Mouse (Mus musculus) ZHBTc4 (cell line): Measurements from ENCODE around the gene Stag1.
"Not testable (repeated sequence)": the region's sequence is repeated elsewhere in the genome, so short reads cannot be mapped to it uniquely, and the experiment has no call there.

Experiments
- DNase-seq: peaks from one replicate; pipeline ENCODE4 v3.0.0-alpha.2; 2011; ENCODE audit warnings: low read depth, low spot score

The Stag1 gene

DNA sequence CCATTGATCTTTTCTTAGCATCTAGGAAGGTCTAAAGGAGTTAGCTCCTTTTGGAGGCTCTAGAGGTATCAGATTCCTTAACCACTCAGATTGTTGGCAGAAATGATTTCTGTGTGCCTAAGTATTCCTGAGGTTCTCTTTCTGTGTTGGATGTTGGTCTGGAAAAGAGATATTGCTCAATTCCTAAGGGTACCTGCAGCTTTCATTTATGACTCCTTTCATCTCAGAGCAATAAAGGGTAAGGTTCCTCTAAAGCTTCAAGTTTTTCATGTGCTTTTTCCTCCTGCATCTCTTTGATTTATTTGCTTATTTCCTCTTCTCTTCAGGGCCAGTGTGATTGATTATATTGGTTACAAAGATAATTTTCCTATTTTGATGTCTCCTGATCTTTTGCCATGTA, 84.7 kb downstream of the Stag1 start:
- no peak for DNase-seq

DNA sequence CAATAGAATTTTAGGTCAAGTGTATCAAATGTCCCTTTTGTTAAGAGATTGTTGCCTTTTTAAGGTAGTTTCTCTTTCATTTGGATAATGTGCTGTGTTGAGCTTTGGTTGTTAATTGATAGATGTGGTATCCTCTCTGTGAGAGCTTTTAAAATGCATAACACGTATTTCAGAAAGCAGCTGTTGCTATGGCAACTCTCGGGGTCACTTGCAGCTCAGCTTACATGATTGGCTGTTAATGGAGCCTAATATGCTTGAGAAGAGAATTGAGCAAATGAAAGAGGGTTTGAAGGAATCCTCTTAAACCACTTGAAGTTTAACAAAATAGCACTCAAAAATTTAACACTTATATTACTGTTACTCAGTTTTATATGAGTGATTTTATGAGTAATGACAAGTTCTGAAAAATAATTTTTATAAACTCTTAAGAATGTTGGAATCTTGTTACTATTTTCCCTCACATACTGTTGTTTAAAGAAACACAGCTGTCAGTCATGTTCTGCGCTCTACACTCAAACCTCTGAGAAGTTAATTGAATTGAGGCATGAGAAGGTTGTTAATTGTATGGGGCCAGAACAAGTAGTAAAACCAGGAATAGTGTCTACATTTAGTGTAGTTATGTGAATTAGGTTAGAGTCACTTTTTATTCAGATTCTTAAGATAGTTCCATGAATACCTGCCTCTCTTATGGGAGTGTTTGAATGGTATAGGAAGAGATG, 88.3 kb downstream of the Stag1 start:
- no peak for DNase-seq

DNA sequence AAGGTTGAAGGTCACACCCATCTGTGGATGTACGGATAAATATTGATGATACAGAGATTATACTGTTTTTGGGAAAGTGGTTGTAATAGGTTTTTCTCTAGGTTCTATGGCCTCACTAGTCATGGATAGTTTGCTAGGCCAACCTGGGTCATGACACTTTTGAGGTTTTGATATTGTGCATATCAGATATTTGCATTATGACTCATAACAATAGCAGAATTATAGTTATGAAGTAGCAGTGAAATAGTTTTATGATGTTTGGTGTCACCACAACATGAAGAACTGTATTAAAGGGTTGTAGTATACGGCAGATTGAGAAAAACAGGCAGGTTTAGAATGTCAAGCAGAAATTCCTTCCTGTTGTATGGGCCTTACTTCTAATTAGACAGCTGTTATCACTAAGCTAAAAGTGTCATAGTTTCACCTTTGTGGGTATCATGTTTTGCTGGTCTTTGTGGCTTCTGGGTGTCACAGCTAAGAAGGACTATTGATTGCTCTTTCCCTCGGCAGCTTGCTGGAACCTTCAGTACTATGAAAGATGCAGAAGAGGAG, 92.2 kb downstream of the Stag1 start:
- no peak for DNase-seq

DNA sequence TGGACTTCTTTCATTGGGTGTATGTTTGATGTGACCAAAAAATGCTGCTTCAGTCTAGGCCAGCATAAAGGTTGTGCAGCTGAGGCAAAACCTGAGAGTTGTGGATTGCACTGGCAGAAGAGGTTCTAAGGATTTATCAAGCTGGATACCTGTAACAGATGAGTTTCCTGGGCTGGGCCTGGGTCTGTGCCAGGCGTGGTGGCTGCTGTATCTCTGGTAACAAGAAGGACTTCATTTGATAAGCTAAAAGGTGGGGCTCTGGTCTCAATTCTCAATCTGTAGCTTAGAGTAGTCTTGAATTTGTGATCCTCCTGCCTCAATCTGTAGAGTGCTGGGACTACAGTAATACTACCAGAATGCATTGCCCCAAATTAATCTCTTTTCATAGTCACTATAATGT, 94.6 kb downstream of the Stag1 start:
- no peak for DNase-seq

DNA sequence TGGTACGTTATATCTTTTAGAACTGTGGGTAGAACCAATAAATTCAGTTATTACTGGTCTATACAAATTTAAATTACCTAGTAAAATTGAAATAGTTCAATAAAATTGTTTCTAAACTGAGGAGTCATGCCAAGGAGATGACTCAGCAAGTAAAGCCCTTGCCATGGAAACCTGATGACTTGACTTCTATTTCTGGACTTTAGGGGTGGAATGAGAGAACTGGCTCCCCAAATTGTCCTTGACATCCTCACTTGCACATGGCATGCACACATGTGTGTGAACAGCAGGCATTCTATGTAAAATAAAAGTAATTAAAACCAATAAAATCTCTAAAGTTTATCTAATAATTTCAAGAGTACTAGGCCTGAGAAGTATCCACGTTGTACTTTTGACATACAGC, 98.9 kb downstream of the Stag1 start:
- DNase-seq, result no peak

DNA sequence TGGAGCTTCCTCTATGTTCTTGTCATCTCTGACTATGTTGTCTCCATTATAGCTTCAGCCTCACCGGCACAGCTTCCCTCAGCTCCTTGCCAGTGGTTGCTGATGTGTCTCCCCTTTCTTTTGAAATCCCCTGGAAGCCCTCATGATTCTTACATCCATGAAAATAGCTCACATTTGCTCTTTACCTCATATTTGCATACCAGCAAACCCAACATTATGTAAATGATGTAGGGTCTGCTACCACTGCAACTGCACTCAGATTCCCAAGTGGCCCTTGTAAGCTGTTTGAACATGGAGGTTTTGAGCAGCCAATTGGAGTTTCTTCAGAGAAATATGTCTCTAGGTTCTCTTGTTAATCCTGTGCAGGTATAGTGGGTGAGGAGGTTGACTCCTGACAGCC, 110.0 kb downstream of the Stag1 start:
- DNase-seq, result no peak

DNA sequence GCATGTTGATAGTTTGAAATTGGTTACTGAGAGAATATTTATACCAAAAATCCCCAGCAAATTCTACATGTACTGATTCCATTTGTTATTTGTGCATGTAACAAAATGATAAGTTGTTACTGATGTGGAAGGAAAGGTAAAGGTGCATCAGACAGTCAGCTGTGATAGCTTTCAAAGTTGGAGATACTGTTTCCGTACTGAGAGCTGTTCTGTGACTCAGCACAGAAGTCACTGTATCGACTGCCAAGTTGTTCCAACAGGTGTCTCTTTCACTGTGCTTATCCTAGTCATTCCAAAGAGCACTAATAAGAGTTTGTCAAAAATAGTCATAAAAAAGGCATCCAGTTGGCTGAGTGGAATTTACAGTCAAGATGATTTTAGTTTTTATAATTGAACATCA, 114.1 kb downstream of the Stag1 start:
- no peak for DNase-seq

DNA sequence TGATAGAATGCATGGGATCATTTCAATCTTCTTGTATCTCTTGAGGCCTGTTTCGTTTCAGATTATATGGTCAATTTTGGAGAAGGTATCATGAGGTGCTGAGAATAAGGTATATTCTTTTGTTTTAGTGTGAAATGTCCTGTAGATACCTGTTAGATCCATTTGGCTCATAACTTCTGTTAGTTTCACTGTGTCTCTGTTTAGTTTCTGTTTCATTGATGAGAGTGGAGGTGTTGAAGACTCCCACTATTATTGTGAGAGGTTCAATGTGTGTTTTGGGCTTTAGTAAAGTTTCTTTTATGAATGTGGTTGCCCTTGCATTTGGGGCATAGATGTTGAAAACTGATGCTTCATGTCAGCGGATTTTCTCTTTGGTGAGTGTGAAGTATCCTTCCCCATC, 127.2 kb downstream of the Stag1 start:
- not testable (repeated sequence) for DNase-seq

DNA sequence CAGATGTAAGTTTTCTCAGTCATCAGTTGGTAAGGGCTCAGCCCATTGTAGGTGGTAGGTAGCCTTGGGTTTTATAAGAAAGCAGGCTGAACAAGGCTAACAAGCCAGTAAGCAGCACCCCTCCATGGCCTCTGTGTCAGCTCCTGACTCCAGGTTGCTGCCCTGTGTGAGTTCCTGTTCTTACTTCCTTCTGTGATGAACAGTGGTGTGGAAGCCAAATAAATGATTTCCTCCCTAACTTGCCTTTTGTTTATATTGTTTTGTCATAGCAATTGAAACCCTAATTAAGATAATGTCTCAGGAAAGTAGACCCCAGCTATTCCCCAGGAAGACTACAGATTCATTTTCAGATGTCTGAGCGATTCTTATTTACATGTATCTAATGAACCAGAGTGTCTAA, 134.2 kb downstream of the Stag1 start:
- DNase-seq, result no peak

DNA sequence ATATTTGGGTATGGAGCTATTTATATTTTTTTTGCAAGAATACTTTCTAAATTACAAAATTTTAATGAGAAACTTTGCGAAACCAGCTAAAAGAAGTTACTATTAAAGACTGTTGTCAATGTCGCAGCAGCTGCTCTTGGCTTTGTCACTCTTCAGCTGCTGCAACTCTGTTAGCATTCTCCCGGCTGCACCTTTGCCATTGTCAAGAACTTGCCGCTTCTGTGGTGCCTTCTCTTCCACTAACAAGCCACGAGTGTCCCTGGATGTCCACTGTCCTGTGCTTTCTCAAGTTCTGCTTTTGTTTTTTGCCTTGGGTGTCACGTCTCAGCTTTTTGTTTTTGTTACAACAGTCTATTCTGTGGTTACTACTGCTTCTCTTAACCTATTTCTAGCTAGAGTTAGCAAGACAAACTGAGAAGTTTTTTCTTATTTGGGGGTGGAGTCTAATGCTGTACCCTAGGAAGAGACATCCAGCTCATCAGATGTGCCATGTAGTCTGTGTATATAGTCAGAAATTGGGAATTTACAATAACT, 136.4 kb downstream of the Stag1 start:
- no peak for DNase-seq

DNA sequence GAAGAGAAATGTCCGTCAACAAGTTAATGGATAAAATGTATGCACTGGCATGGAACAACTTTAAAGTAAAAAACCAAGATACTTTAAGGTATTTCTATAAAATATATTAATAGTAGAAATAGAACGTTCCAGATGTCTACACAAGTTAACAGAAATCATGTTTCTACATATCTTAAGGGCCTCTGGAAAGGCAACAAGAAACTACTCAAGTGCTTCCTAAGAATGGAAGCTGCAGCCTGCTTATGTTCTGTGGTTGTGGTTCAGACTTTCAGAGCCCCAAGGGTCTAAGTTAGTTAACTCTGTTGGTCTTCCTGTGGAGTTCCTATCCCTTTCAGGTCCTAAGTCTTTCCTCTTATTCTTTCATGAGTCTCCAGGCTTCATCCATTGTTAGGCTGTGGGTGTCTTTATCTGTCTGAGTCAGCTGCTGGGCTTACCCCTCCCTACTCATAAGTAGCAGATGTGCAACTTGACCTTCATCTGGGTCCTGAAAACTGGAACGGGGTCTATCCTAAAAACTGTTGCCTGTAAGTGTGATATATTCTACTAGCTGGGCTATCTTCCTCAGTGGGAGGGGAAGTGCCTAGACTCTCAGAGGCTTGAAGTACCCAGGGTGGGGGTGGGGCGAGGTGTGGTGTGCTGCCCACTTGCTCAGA, 138.5 kb downstream of the Stag1 start:
- peak; percentile 34 for DNase-seq

DNA sequence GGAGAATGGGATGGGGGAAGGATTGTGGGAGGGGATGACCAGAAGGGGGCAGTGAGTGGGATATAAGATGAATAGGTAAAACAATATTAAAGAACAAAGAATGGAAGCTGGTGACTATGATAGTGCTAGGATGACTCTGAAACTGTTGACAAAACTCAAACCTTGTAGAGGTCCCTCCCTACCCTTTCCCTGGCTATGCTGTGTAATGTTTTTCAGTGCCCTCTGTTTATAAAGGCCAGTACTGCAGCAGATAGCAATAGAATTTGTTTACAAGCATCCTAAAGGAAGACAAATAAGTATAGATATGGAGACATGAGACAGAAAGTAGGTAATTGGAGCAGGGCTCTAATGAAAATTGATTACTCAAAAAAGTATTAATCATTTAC, 139.0 kb downstream of the Stag1 start:
- DNase-seq, result no peak

DNA sequence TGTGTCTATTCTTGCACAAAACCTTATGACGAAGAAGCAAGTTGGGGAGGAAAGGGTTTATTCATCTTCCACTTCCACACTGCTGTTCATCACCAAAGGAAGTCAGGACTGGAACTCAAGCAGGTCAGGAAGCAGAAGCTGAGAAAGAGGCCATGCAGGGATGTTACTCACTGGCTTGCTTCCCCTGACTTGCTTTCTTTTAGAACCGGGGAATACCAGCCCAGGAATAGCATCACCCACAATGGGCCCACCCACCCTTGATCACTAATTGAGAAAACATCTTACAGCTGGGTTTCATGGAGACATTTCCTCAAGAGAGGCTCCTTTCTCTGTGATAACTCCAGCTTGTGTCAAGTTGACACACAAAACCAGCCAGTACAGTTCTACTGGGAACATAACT, 179.6 kb downstream of the Stag1 start:
- not testable (repeated sequence) for DNase-seq

DNA sequence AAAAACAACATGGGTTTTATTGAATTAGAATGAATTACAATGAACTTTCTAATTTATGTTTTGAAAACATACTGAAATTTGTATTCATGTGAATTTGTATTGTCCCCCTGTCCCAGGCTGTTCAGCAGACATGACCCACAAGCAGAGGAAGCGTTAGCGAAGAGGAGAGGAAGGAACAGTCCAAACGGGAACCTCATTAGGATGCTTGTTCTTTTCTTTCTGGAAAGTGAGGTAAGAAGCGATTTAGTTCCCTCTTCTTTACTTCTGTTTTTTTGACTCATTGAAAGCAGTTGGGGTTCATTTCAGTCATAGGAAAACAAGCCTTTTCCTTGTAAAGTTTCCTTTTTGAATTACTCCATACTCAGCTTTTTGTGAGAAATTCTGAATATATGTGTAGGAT, 268.4 kb downstream of the Stag1 start:
- no peak for DNase-seq

DNA sequence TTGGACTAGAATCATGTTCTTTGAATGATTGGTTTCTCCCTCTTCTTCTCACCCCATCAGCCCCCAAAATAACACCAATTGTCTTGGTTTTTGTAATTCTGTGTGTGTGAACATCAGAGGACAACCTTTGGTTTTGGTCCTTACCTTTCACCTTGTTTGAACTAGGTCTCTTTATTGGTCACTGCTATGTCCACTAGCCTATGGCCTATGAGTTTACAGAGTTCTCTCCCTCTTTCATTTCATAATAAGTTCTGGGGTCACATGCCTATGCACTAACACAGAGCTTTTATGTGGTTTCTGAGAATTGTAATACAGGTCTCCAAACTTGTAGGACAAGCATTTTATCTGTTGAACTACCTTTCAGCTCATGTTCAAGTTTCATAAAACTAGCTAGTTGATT, 272.0 kb downstream of the Stag1 start:
- no peak for DNase-seq

DNA sequence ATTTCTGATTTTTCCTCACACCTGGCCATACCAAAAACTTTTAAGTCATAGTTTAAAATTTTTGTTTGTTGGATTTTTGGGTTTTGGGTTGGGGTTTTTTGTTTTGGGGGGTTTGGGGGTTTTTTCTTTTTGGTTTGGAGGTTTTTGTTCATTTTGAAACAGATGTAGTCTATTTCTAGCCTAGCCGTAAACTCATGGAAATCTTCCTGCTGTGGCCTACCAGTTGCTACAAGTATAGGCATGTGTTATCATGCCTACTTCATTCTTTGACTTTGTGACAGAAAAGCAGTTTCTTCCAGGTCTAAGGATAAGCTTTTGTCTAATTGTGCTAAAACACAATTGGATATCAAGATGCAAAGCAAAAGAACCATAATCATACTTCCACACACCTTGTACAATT, 298.5 kb downstream of the Stag1 start:
- DNase-seq, result no peak

DNA sequence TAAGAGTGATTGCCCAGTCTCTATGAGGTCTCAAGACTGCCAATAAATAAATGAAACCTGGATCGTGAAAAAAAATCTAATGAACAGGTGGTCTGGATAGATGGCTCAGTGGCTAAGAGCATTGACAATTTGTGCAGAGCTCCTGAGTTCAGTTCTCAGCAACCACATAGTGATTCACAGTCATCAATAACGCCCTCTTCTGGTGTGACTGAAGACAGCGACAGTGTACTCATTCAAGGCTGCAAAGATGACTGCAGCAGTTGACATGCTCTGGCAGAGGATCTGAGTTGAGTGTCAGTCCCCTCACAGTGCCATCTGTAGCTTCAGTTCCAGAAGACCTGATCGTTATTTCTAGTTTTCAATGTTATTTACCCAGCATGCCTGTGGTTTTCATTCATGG, 300.4 kb downstream of the Stag1 start:
- peak; percentile 21 for DNase-seq

DNA sequence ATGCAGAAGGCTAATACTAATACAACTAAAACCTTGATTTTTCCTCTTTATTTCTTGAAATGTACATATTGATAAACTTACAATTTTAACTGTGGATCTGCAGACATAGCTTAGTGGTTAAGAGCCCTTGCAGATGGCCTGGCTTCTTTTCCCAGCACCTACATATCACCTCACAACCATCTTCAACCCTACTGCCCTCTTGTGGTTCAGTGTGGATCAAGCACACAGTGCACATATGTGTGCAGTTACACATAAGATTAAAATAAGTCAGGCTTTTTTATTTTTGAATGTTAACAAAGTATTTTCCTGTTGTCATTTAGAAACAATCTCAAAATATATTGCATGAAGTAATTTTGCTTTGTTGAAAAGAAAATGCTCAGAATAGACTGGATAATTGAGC, 312.8 kb downstream of the Stag1 start:
- DNase-seq, result peak; percentile 75

DNA sequence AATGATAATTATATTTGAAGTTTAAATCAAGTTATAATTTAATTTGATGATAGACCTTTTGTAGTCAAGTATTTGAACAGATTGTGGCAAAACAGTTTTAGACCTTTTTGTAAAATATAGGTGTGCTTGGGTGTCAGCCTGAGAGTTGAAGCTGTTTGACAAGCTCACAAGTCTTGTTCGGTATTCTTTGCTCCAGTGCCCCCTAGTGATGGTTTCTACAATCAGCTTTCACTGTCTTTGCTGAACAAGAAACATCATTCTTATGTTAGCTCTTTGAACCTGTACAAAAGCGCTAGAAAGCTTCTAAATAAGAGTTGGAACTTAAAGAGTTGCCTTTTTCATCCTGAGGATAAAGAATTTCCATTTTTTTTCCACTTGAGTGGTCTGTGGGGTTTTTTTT, 319.5 kb downstream of the Stag1 start:
- DNase-seq, result peak; percentile 70

DNA sequence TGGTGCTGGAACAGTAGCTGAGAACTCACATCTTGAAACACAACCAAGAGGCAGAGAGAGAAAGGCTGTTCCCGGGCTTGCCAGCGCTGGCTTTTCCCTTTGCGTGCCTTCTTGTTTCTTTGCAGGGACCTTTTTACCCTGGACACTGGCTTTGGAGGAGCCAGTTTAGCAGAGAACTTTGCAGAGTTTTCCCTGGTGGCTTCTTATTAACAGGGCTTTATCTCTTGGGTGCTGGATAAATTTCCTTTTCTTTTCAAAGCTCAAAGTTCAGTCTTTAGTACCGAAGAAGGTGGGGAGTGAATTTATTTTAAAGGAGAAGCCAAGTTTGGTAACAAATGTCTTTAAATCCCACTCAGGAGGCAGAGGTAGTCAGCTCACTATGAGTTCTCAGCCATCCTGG, 329.0 kb downstream of the Stag1 start:
- DNase-seq, result no peak

DNA sequence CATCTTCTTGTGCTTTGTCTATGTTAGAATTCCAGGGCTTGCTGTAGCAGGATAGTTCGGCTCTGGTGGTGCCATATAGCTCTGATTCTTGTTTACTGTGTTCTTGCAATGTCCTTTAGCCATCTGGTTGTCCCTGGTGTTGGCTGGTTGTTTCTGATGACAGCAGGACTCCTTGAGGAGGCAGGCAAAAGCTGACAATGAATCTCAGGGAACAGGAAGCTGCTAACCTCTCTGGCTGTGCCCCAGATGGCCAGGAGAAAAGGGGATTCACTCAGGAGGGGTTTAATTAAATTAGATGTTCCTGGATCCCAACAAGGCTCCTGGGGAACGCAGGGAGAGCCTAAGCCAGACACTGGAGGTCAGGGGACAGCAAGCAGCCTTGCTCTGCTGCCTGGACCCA, 344.4 kb downstream of the Stag1 start:
- DNase-seq, result no peak

DNA sequence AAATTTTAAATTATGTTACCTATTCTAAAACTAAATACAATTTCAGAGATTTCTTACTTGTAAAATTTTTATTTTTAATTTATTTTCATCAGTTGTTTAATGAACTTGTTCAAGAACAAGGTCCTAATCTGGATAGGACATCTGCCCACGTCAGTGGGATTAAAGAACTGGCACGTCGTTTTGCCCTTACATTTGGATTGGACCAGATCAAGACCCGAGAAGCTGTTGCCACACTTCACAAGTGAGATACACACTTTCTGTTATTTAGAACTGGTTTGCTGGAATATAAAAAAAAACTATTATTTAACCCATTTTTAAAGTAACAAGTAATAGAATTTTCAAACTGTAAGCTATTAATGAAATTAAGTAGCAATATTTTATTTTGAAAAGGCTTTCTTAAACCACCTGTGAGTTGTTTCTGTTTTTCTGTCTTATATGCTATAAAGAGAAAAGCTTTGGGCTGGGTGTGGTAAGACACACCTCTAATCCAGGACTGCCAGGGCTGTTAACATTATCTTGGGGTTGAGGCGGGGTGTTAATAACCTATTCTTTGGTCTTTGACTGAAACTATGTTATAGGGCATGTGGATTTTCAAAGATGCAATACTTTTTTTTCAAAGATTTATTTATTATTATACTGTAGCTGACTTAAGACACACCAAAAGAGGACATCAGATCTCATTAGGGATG, 347.2 kb downstream of the Stag1 start:
- no peak for DNase-seq

DNA sequence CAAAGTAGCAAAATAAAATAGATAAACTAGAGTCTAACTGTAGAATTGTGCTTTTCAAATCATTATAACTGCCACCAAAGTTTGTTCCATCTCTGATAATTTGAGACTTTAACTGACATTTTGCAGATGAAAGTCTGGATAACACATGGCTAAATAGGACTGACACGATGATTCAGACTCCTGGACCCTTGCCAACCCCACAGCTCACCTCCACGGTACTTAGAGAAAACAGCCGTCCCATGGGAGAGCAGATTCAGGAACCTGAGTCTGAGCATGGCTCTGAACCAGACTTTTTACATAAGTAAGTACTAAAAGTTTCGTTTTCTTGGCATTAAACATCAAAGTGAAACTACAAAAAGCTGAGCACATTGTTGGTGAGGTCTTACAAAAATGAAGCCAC, 353.9 kb downstream of the Stag1 start:
- no peak for DNase-seq
